Mouse (Mus musculus) liver, postnatal 0 days (tissue): ENCODE results near the gene Hc.

Experiments
- CTCF ChIP-seq: sonication (generic); IDR thresholded peaks from 2 replicates; pipeline ENCODE4 v1.5.1; 2016; ENCODE audit warnings: antibody characterized with exemption, low read depth
- EP300 ChIP-seq: IDR thresholded peaks from 2 replicates; pipeline ENCODE4 v1.6.1; 2016; ENCODE audit warnings: antibody characterized with exemption, low read depth, mild to moderate bottlenecking

- TF ChIP-seq EP300 (no peak), CTCF (no peak)
Measured at GRCm38 (mm10) chr2:35066525-35067082, 5.4 kb upstream of the Hc start.
